Mouse (Mus musculus) embryo, embryonic 11 days (tissue): ENCODE measurements around the gene Col4a3bp.
"Not testable (repeated sequence)": the region's sequence is repeated elsewhere in the genome, so short reads cannot be mapped to it uniquely, and the experiment has no call there.

ENCODE experiments used
- DNase-seq: peaks from one replicate; pipeline ENCODE4 v3.0.0-alpha.2; 2015

Col4a3bp gene

DNA sequence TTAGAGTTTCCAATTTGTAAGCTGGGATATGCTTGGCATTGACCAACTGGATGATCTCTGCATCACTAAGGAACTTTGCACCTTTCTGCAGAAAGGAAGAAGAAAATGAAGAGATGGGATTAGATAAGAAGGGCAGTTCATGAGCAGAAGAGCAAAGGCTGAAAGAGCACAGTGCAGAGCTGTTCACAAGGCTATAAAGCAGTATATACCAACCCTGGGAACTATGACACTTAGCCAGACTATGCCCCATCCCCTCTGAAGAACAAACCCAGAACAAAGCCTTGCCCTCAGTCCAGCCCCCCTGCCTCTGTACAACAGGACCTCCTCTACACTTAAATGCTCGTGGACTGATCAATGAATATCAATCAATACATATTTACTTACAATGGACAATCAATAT lies 114.3 kb downstream of the Col4a3bp start:
- no peak for DNase-seq

DNA sequence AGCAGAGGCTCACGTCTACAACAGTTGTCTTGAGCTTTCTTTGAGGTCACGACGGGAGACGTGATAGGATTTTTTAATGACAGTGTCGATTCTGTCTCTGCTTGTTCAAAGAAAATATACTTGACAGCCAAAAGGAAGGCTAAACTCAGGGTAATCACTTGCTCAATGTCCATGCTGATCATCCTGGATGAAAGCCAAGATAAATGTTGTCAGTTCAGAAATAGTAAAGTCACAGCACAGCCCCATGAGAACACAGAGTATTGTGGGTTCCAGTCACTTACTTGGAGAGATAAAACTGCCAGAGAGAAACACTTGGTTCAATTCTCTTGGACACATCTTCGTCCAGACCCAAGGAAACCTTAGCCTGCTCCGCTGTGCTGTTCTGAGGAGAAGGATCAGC lies 116.5 kb downstream of the Col4a3bp start:
- DNase-seq, result no peak

DNA sequence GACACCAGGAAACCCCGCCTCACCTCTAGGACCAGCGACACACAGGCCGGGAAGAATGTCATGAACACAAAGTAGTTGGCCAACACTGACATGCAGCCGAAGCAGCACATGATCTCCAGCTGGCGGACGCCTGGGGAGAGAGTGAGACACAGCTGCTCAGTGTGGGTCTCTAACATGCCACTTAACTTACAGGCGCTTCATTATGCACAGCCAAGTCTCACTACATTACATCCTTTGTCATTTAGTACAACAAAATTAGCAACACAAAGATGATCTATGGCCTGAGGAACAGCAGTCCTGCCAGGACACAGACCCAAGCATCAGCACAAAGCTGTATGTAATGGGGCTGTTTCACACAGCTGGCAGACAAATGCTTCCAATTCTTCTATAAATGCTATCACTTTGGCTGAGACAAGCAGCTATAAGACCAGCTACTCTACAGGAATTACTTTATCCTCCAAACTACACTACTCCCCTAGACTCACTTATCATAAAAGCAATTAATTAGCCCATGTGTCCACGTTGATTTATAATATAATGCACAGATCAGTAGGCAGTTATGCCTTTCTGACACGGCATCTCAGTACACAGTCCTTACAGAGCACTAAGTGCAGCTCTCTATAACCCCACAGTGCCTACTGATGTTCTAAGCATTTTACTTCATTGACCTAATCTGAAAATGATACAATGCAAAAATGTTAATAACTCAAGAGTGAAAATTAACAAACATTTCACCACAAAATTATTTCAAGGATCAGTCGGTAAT lies 117.9 kb downstream of the Col4a3bp start:
- DNase-seq, result no peak

DNA sequence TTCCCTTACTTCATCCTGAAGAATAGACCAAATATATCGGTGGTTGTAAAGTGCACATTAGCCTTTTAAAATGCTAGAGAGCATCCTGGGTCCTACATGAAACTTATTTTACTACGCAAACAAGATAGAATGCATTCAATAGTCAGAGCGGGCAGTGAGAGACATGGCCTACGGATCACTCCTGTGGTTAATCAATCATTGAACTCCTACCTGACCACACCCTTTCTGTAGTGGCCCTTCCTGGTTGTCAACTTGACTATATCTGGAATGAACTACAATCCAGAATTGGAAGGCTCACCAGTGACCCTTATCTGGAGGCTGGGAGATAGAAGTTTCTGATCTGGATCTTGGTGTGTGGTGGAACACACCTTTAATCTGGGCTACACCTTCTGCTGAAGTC lies 120.7 kb downstream of the Col4a3bp start:
- DNase-seq, result not testable (repeated sequence)

DNA sequence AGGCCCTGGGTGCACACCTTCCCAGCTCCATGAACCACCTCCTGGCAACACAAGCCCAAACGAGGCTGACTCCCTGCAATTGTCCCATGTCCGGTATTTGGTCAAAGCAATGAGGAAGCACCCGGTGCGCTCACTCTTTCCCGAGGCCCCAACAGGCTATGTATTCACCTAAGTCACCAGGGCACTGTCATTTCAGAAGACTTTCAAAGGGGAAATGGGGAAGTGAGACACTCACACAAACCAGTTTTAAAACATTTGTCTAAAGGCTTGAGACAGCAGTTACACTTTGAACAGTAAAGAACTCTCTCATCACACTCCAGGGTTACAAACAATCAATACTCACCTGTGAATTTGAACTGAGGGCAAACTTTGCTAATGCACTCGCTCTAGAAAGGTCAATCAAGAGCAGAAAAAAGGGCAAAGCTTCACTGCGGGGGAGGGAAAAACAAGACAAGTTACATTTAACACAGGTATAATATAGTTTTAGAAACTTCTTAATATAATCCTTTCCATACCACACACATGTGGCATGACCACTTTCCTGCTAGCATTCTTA lies 122.1 kb downstream of the Col4a3bp start:
- DNase-seq, result no peak

DNA sequence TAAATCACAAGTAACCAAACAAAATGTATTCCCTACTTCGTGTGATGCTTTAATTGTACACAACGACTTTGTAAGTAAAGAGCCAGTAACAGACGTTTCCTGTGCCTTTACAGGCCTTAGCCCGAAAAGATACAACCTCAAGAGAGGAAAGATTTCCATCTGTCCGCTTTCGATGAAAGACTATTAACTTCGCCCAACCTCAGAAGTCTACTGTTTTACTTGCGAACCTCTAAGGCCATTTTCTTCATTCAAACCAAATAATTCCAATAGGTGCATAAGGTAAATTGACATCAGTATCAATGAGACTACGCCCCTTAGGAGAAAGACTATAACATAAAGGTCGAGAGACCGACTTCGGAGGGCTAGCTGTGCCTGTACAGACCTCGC lies 127.6 kb downstream of the Col4a3bp start:
- DNase-seq, result no peak

DNA sequence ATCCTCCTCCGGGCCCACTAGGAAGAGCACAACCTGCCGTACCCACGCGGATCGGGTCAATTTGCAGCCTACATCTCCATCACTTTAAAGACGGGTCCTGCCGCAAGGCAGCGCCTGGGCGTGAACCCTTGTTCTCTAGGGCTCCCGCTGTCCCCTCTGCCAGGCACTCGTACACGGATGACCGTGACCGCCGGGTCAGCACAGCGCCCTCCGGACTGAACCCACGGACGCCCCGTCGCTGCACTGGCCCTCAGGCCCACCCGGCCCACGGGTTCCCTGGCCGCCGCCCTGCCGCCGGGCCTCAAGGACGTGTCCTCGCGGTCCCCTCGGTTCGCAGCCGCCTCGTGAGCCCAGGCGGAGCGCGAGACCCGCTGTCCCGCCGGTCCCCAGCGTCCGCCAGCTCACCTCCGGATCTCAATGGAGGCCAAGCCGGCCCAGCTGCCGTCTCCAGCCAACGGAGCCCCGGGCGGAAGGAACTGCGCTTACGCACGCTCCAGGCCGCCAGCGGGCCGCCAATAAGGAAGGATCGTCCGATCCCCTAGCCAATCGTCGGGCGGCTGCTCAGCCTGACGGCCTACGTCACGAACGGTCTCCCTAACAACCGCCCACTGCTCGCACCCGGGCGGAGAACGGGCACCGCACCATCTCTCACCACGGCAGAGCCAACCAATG lies 128.1 kb downstream of the Col4a3bp start, which contains the start of gene Hmgcr:
Gene Hmgcr (minus strand): TSS at position 531 of the 672 bp plus-strand sequence.
- peak; percentile 99 for DNase-seq

DNA sequence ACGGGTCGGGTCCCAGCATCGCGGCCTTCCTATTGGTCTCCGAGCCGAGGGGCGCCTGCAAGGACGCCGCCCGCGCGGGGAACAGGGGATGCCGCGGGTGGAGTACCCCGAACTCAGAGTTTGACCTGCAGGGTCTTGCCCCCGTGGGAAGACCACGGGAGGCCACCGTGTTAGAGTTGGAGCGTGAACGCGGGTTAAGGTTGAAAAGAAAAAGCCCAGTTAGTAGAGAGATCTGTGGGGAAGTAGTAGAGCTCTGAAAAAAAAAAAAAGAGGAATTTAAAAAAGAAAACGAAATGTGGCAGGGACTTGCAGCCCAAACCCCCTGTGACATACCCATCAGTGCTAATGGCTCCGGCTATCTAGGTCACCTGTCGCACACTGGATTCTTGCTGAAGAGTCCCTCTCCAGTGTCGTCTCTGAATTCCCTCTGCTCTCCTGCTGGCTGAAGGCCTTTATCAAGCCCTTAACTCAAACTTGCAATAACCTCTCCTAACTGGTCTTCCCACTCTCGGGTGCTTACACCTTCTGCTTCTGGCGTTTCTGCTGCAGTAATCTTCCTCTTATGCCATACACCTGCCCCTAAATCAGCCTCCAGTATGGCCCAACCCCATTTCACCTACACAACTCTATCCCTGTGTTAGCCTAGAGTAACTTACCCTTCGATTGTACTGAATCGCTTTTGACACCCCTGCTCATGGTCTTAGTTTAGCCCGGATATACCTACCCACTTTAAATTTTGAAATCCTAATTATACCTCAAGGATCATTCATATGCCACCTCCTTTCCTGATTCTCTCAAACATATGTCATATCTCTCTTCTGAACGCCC lies 128.9 kb downstream of the Col4a3bp start:
- DNase-seq, result peak; percentile 30

DNA sequence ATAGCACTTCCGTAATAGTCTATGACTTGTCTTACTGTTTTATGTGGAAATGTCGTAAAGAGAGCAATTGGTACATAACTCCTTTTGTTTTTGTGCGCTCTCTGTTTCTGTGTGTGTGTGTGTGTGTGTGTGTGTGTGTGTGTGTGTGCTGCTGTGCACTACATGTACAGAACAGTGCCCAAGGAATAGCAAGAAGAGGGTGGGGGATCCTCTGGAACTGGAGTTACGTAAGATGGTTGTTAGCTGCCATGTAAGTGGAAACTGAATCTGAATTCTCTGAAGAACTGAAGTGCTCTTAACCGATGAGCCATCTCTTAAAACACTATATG lies 129.5 kb downstream of the Col4a3bp start:
- DNase-seq, result no peak

DNA sequence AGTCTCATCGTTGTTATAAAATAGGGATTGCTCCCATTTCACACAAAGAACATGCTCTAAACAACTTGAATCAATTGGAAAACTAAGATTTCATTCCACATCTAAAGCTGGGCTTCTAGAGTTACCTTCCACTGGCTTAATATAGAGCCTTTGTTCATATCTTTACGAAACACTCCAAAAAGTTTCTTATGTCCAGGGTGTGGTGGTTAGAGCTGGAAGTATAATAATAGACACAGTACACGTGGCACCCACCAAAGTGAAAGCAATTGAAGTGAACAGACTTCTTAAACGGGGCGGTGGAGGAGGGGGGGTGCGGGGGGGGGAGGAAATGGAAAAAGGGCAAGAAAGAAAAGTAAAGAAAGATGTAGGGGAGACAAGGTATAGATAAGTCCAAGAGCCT lies 129.9 kb downstream of the Col4a3bp start:
- no peak for DNase-seq

DNA sequence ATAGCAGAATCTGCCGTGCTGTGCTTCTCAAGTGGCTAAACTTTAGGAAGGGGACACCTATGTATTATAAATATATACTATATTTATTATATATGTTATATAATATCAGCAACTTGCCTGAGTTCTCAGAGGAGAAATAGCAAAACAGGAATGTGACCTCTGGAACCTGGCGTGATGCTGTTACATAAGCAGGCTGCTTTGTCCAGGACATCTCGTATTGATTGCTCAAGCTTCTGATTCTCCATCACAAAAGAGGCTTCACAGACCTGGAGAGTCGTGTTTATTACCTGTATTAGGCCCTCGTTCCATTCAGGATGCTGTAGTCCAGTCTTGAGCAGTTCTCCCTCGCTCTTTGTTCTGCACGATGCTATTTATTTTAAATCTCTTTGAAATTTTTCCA lies 131.4 kb downstream of the Col4a3bp start:
- DNase-seq, result no peak

DNA sequence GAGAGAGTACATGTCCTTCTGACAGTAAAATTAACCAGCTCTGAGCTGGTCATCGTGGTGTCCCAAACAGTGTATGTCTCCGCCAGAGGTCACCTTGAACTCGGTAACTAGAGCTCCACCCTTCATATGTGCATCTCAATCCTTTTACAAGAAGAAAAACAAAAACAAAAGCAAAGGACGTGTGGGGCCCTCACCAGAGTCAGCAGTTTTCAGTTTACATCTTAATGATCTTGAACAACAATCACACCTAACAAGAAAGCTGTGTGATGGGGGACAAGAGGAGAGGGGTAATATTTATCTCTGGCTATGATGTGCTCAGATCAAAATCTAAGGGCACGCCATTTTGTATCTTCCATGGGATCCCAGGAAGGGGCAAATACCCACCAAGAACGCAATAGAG lies 133.3 kb downstream of the Col4a3bp start:
- no peak for DNase-seq

DNA sequence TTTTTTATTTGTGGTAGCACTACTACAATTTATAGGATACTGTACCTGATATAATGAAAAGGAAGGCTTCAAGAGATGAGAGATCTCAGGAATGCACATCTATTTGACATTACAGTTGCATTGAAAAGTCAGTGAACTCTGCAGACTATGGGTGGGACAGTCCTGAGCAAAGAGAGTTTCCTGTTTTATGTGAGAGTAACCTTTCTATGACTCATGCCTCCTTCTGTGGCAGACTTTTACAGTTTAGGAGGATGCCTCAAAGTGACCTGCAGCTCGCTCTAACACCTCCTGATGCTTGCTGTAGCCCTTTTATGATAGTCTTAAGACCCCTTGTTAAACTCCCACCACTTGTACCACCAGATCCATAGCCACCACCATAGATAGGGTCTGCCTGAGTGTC lies 134.7 kb downstream of the Col4a3bp start:
- DNase-seq, result no peak

DNA sequence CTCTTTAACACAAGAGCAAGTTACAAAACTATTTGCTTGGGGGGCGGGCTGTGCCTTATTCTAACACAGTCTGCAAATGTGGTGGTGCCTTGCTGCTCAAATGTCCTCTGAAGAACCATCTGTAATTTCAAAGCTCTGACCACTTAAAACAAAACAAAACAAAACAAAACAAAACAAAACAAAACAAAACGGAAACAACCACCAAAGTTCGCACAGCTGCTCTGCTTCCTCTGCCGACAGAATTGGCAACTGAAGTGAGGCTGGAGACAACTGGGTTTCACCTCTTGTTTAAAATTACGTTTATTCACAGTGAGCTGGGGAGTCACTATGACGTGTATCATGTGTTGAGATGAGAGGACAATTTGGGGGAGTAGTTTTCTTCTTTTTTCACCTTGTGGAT lies 136.2 kb downstream of the Col4a3bp start:
- no peak for DNase-seq

DNA sequence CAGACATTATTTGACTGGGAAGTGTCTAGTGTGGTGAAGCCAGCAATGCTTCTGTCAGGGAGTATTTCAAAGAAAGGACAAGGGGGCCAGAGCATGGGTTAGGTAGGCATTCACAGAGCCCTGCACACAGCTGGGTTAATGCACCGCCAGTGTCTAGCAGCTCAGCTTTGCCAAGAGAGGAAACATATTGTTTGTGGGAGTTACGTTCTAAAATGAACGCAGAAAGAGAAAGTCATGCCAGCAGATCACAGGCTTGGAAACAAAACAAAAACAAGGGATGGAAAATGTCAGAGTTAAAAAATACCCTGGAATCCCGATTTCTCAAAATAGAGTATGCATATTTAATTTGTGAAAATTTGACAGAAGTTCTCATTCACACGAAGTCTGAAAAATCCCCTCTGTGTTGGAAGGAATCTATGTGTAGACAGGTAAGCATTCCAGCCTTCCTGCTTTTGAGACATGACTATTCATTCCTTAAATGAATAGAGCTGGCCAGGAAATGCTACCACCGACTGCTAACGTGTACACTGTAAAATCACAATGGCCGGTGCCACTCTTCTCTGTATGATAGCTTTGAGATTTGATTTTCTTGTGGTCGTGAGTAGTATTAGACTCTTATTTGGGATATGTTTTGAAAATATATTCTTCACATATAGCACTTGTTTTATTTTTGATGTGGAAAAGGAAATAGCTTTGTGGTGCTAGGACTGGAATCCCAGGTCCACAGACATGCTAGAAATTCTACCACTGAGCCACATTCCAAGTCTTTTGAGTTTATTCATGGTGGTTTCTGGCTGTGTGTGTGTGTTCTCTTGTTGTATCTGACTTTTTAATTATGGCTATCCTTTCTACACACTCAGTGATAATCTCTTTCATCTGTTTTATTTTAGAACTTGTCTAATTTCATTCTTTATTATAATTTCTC lies 138.0 kb downstream of the Col4a3bp start:
- DNase-seq, result no peak

DNA sequence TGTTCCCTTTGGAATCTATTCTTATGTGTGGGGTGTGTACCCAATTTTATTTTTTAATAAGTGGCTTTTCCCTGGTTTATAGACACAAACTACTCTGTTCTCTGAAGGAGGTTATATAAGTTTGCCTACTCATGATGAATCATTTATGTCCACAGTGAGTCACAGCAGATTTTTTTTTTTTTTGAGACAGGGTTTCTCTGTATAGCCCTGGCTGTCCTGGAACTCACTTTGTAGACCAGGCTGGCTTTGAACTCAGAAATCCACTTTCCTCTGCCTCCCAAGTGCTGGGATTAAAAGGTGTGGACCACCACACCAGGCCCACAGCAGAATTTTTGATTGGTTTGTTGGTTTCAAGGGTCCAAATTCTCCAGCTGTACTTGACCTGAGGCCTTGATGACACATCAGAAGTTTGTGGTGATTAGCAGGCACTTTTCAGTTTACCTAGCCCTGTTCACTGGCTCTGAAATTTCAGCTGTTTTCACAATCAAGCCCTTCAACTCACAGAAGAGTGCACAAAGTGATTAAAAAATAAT lies 138.7 kb downstream of the Col4a3bp start:
- DNase-seq, result no peak

DNA sequence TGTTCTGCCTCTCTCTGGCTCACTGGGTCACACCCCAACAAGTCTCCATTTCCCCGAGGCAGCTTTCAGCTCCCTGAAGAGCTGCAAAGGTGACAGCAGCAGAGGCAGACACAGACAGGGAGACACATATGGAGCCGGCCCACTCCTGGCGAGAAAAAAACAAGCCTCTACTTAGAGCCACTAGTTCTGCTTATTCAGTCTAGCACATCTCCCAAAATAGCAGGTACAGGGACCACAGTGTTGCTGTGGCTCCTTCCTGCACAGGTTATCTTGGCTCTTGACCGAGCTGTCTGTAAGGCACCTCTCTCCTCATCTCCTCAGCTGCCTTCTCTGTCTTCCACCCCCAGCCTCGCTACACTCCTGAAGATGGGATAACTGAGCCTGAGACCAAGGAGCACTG lies 142.4 kb downstream of the Col4a3bp start:
- no peak for DNase-seq

DNA sequence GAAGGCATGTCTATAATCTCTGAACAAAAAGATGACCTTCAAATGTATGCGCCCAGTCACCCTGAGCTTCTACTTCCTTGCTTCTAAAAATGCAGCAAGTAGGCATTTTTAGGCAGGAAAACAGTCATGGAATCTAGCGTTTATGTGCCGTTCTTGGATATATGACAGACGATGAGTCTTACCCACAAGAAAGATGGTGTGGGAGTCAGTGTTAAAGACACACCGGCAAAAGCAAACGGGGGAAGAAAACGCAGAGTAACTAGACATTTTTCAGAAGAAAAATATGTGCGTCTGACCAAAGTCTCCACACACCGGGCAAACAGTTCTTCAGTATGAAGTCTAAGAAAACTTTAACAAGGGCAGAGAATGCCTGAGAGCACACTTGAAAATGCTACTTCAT lies 144.8 kb downstream of the Col4a3bp start:
- no peak for DNase-seq
